Mouse (Mus musculus) heart, adult 2 months (tissue): ENCODE results near the gene Unc45a.

Experiments used
- CTCF ChIP-seq: fragments of 200-600 bp; IDR thresholded peaks from 2 replicates; pipeline ENCODE4 v1.8.1; 2022; ENCODE audit warnings: antibody characterized with exemption, mild to moderate bottlenecking, moderate library complexity
- POLR2A ChIP-seq: fragments of 200-500 bp; IDR thresholded peaks from 2 replicates; pipeline ENCODE4 v1.6.1; 2011; ENCODE audit warnings: mild to moderate bottlenecking, low read depth, low read length, control low read depth; ENCODE audit not compliant: insufficient read depth

- no peak; the same call in 1 of the 2 replicates for TF ChIP-seq POLR2A
- no peak for TF ChIP-seq CTCF
Measured at GRCm38 (mm10) chr7:80387033-80387632, 46.3 kb upstream of the Unc45a start.
